Mouse (Mus musculus) embryonic facial prominence, embryonic 12.5 days (tissue): ENCODE measurements at regions not wholly inside any gene's neighbourhood (a gene's known extent, or its start where the extent isn't known, plus 50 kb on each side); places are given as distances from the start of the nearest gene placed in this dataset.

ENCODE experiments used
- ATAC-seq: fragments of 200-750 bp; cut with Nextera tagmentation; 2 replicates; pipeline ENCODE4 v1.8.0; 2017; ENCODE audit not compliant: insufficient number of reproducible peaks, insufficient read depth, low FRiP score, low TSS enrichment
- H3K27ac ChIP-seq: fragments of 300-500 bp; sonication (generic); 2 replicates; pipeline ENCODE4 v1.5.1; 2016; ENCODE audit warnings: mild to moderate bottlenecking
- H3K27me3 ChIP-seq: fragments of 300-500 bp; sonication (generic); 2 replicates; pipeline ENCODE4 v1.6.1; 2016; ENCODE audit warnings: mild to moderate bottlenecking, moderate library complexity
- H3K36me3 ChIP-seq: fragments of 300-500 bp; sonication (generic); 2 replicates; pipeline ENCODE4 v1.6.1; 2016; ENCODE audit warnings: mild to moderate bottlenecking
- H3K4me1 ChIP-seq: fragments of 300-500 bp; sonication (generic); 2 replicates; pipeline ENCODE4 v1.6.1; 2016
- H3K4me2 ChIP-seq: fragments of 300-500 bp; sonication (generic); replicated peaks from 2 replicates; pipeline ENCODE4 v1.6.1; 2016; ENCODE audit warnings: mild to moderate bottlenecking, moderate library complexity
- H3K4me3 ChIP-seq: fragments of 300-500 bp; sonication (generic); 2 replicates; pipeline ENCODE4 v1.5.1; 2016; ENCODE audit warnings: mild to moderate bottlenecking
- H3K9ac ChIP-seq: fragments of 300-500 bp; sonication (generic); 2 replicates; pipeline ENCODE4 v1.6.1; 2016; ENCODE audit warnings: mild to moderate bottlenecking, moderate library complexity
- H3K9me3 ChIP-seq: fragments of 300-500 bp; sonication (generic); 2 replicates; pipeline ENCODE4 v1.6.1; 2016; ENCODE audit warnings: mild to moderate bottlenecking, moderate library complexity
- WGBS: fragments of 180-500 bp; shearing (Covaris S2); methylation state at CpG from one replicate; pipeline ENCODE4 v1.1.7; 2016; 5-methylcytosine and 5-hydroxymethylcytosine counted together

GRCm38 (mm10) chr10:37626758-37627201, 488.1 kb upstream of the Marcks start:
- Histone ChIP-seq H3K36me3 (no peaks in the 10 kb centered on the region), H3K4me3 (no peak overlapping the region), H3K27ac (no peak overlapping the region), H3K9me3 (no peaks in the 10 kb centered on the region), H3K4me1 (no peaks in the 10 kb centered on the region), H3K4me2 (no peak overlapping the region), H3K9ac (no peak overlapping the region), H3K27me3 (no peaks in the 10 kb centered on the region)
- no peak for ATAC-seq
- WGBS, result 43% methylated on average over 5 of the region's 5 CpGs

- Histone ChIP-seq H3K4me1 (no peaks in the 10 kb centered on the region), H3K4me3 (no peak overlapping the region), H3K36me3 (no peaks in the 10 kb centered on the region), H3K9me3 (no peaks in the 10 kb centered on the region), H3K9ac (no peak overlapping the region), H3K4me2 (no peak overlapping the region), H3K27me3 (no peaks in the 10 kb centered on the region), H3K27ac (no peak overlapping the region)
- WGBS, result 54% methylated on average over 1 of the region's 1 CpGs
- no peak for ATAC-seq
Observed at GRCm38 (mm10) chr10:37625972-37626757, 487.4 kb upstream of the Marcks start.

DNA sequence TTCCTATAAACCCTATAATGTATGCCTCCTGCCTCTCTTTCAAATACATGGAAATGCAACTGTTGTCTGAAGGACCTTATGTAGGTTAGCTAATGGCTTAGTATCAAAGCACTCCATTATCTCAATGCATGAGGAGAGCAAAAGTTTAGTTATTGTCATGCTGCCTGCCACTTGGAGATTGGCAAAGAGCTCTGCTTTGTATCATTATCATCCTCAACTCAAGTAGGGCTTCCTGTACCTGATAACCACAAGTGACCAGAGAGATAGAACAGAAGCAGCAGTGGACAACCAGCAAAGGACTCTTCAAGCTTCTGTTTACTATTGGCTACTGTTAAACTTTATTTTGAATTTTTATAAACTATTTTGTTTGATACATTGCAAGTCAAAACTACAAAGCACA, 484.3 kb upstream of the Marcks start:
- no peak for ATAC-seq
- H3K4me3 ChIP-seq, result no peak overlapping the region
- H3K27ac ChIP-seq, result no peak overlapping the region
- no peaks in the 10 kb centered on the region for H3K27me3 ChIP-seq
- H3K4me1 ChIP-seq, result peaks cover under 1% of the 10 kb centered on the region
- H3K36me3 ChIP-seq, result no peaks in the 10 kb centered on the region
- H3K9me3 ChIP-seq, result no peaks in the 10 kb centered on the region
- no peak overlapping the region for H3K9ac ChIP-seq
- no peak overlapping the region for H3K4me2 ChIP-seq

DNA sequence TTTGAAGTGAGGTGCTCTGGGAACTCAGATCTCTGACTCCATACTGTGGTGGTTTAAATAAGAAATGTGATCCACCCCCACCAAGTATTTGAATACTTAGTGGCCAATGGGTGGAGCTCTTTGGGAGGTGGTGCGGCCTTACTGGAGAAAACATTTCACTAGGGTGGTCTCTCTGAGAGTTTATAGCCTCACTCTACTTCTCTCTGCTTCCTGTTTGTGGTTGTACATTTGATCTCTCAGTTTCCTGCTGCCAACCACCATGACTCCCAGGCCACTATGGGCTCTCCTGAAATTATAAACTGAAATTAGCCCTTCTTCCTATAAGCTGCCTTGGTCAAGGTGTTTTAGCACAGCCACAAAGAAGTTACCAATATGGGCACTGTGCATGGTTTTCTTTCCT, 479.9 kb upstream of the Marcks start:
- 0 out of 2 replicates have a peak overlapping the region, but pooled peaks have one; percentile 3 for H3K27ac ChIP-seq

GRCm38 (mm10) chr10:37617708-37618300, 479.1 kb upstream of the Marcks start:
- 62% methylated on average over 7 of the region's 7 CpGs for WGBS
- Histone ChIP-seq H3K27ac (peak overlapping the region; percentile 57; the same call in 1 of the 2 replicates), H3K4me2 (no peak overlapping the region), H3K27me3 (no peaks in the 10 kb centered on the region), H3K36me3 (no peaks in the 10 kb centered on the region), H3K4me3 (no peak overlapping the region), H3K9ac (no peak overlapping the region), H3K4me1 (peaks cover 15% of the 10 kb centered on the region), H3K9me3 (no peaks in the 10 kb centered on the region)
- ATAC-seq, result 0 out of 2 replicates have a peak, but pooled peaks have one; percentile 52

More for the DNA sequence above, 479.9 kb upstream of the Marcks start:
- no peaks in the 10 kb centered on the region for H3K36me3 ChIP-seq
- H3K4me2 ChIP-seq, result no peak overlapping the region
- H3K9me3 ChIP-seq, result no peaks in the 10 kb centered on the region
- H3K4me1 ChIP-seq, result peaks cover 15% of the 10 kb centered on the region
- H3K9ac ChIP-seq, result no peak overlapping the region
- H3K27me3 ChIP-seq, result no peaks in the 10 kb centered on the region
- no peak for ATAC-seq
- WGBS, result 68% methylated on average over 1 of the region's 1 CpGs
- H3K4me3 ChIP-seq, result no peak overlapping the region

- H3K4me3 ChIP-seq, result no peak overlapping the region
- no peaks in the 10 kb centered on the region for H3K27me3 ChIP-seq
- H3K4me1 ChIP-seq, result peaks cover 15% of the 10 kb centered on the region
- H3K9me3 ChIP-seq, result no peaks in the 10 kb centered on the region
- ATAC-seq, result 0 out of 2 replicates have a peak, but pooled peaks have one; percentile 60
- no peak overlapping the region for H3K4me2 ChIP-seq
- H3K36me3 ChIP-seq, result no peaks in the 10 kb centered on the region
- H3K9ac ChIP-seq, result no peak overlapping the region
- peak overlapping the region; percentile 77 for H3K27ac ChIP-seq
- WGBS, result 59% methylated on average over 4 of the region's 4 CpGs
Observed at GRCm38 (mm10) chr10:37615926-37616691, 477.4 kb upstream of the Marcks start.

GRCm38 (mm10) chr10:37613936-37614335, 475.2 kb upstream of the Marcks start:
- H3K27ac ChIP-seq, result no peak overlapping the region
- H3K9me3 ChIP-seq, result no peaks in the 10 kb centered on the region
- peaks cover 15% of the 10 kb centered on the region for H3K4me1 ChIP-seq
- no peaks in the 10 kb centered on the region for H3K27me3 ChIP-seq
- H3K4me2 ChIP-seq, result no peak overlapping the region
- ATAC-seq, result no peak
- 80% methylated on average over 1 of the region's 1 CpGs for WGBS
- no peak overlapping the region for H3K9ac ChIP-seq
- H3K4me3 ChIP-seq, result no peak overlapping the region
- no peaks in the 10 kb centered on the region for H3K36me3 ChIP-seq

DNA sequence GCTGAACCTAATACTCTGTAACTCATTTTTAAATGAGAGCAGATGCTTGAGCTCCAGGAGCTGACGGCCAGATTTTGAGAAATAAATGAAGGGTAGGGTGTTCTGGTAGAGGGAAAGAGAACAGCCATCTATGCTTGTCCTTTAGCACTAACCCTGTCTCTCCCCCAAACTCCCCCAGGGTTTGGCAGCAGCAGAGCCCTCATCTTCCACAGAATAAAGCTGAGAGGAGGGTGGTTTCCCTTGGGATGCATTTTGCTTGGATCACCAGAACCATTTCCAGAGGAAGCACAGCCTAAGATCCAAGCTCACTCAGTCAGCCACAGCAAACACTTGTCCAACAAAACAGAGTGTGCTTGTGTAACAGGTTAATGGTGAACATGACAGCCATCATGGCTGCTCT, 464.8 kb upstream of the Marcks start:
- Histone ChIP-seq H3K9ac (no peak overlapping the region), H3K9me3 (no peaks in the 10 kb centered on the region), H3K4me1 (peaks cover 4% of the 10 kb centered on the region), H3K27me3 (no peaks in the 10 kb centered on the region), H3K36me3 (no peaks in the 10 kb centered on the region), H3K27ac (peak overlapping the region; percentile 70), H3K4me2 (no peak overlapping the region), H3K4me3 (no peak overlapping the region)
- ATAC-seq, result no peak
- WGBS, result 18% methylated on average over 1 of the region's 1 CpGs

DNA sequence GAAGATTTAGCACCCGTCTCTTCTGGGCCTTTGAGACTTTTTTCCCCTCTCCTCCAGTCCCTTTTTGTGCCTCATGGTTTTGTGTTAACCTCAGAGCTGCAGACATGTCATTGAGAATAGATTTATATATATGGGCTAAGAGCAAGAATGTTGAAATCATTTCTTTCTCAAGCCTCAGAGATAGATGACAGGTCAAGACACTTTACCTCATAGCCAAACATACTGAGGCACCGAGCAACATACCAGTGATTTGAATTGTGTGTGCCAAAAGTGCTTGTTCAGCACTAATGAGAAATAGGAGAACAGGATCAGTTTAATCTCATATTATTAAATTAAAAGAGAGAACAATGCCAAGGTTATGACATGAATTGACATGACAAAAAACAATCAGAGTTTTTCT, 464.2 kb upstream of the Marcks start:
- Histone ChIP-seq H3K9ac (no peak overlapping the region), H3K9me3 (no peaks in the 10 kb centered on the region), H3K36me3 (no peaks in the 10 kb centered on the region), H3K4me1 (peaks cover 4% of the 10 kb centered on the region), H3K27ac (no peak overlapping the region), H3K27me3 (no peaks in the 10 kb centered on the region), H3K4me2 (no peak overlapping the region), H3K4me3 (no peak overlapping the region)
- WGBS, result 64% methylated on average over 2 of the region's 2 CpGs
- ATAC-seq, result no peak

- Histone ChIP-seq H3K9ac (no peak overlapping the region), H3K9me3 (no peaks in the 10 kb centered on the region), H3K27me3 (no peaks in the 10 kb centered on the region), H3K27ac (no peak overlapping the region), H3K4me3 (no peak overlapping the region), H3K36me3 (no peaks in the 10 kb centered on the region), H3K4me1 (no peaks in the 10 kb centered on the region), H3K4me2 (no peak overlapping the region)
- ATAC-seq, result no peak
- WGBS, result 78% methylated on average over 2 of the region's 2 CpGs
Observed at GRCm38 (mm10) chr10:37589889-37590288, 451.2 kb upstream of the Marcks start.

GRCm38 (mm10) chr10:37589009-37589408, 450.3 kb upstream of the Marcks start:
- Histone ChIP-seq H3K4me3 (no peak overlapping the region), H3K27ac (no peak overlapping the region), H3K36me3 (no peaks in the 10 kb centered on the region), H3K9me3 (no peaks in the 10 kb centered on the region), H3K4me2 (no peak overlapping the region), H3K27me3 (no peaks in the 10 kb centered on the region), H3K9ac (no peak overlapping the region), H3K4me1 (no peaks in the 10 kb centered on the region)
- ATAC-seq, result no peak
- 95% methylated on average over 1 of the region's 1 CpGs for whole genome bisulfite sequencing

- Histone ChIP-seq H3K4me3 (no peak overlapping the region), H3K4me1 (no peaks in the 10 kb centered on the region), H3K4me2 (no peak overlapping the region), H3K9ac (no peak overlapping the region), H3K27me3 (no peaks in the 10 kb centered on the region), H3K27ac (no peak overlapping the region), H3K36me3 (no peaks in the 10 kb centered on the region), H3K9me3 (no peaks in the 10 kb centered on the region)
- WGBS, result 45% methylated on average over 2 of the region's 2 CpGs
- ATAC-seq, result no peak
Observed at GRCm38 (mm10) chr10:37571171-37571570, 432.5 kb upstream of the Marcks start.
